Mouse (Mus musculus): ENCODE results near the gene Tinag. TPM values are rescaled to one million over a fixed set of nuclear protein-coding genes. Genes with fewer than 3 reads are reported as not detected.
"Not testable (repeated sequence)": the region's sequence is repeated elsewhere in the genome, so short reads cannot be mapped to it uniquely, and the experiment has no call there.

The Tinag gene
- 0.08 and 0.36 TPM in 2 replicates for polyA plus RNA-seq (2015; fragmentation: Nextera tagmentation; extraction: Ambion mirVana)

DNA sequence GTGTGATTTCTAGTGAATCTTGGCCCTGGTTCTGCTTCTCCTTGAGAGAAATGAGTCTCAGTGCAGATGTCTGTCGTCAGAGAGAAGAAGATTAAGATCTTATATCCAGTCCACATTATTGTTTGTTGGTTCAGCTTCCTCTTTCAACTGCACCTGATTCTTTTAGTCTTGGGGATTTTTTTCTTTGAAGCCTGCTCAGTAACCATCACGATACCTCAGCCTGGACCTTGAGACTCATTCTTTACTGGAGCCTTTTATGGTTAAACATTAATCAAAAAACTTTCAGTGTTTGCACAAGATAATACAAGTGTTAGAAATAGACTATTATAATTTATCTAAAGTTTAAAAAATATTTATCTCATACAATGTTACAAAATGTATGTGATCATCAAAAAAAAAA, at the start of gene Tinag:
Gene Tinag, minus strand, starts transcription at position 210 of the 400 bp plus-strand sequence.
- Histone ChIP-seq H3K36me3 (no peaks in the 10 kb centered on the region), H3K4me3 (no peak within 1 kb of the TSS), H3K4me1 (no peaks in the 10 kb centered on the region), H3K4me2 (no peak within 1 kb of the TSS), H3K27ac (no peak within 1 kb of the TSS), H3K9ac (no peak within 1 kb of the TSS), H3K9me3 (no peaks in the 10 kb centered on the region), H3K27me3 (no peaks in the 10 kb centered on the region)
- WGBS: 66% methylated on average over 2 of the region's 2 CpGs
- no peak for ATAC-seq (ENCODE audit: insufficient number of reproducible peaks, low FRiP score, low TSS enrichment, low read depth)

DNA sequence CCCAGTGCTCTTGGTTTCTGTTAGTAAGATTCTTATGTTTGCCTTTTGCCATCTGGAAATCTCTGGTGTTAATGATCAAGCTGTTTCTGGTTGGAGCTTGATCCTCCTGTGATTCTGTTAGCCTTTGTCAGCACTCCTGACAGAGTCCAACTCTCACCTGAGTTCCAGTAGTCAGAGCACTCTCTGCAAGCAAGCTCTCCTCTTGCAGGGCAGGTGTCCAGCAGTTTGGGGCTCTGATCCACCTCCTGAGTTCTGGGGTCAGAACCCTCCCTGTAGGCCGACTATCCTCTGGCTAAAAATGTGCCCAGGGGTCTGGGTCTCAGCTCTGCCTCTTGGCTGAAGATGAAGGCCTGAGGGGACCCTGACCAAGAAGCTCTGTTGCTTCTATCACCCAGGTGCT, 37.6 kb upstream of the Tinag start:
- not testable (repeated sequence) for H3K36me3 ChIP-seq; H3K4me3 ChIP-seq; H3K9ac ChIP-seq; H3K9me3 ChIP-seq; ATAC-seq (ENCODE audit: insufficient number of reproducible peaks, low FRiP score, low TSS enrichment, low read depth); H3K27ac ChIP-seq; H3K4me2 ChIP-seq; H3K27me3 ChIP-seq; H3K4me1 ChIP-seq
- 82% methylated on average over 1 of the region's 1 CpGs for WGBS

DNA sequence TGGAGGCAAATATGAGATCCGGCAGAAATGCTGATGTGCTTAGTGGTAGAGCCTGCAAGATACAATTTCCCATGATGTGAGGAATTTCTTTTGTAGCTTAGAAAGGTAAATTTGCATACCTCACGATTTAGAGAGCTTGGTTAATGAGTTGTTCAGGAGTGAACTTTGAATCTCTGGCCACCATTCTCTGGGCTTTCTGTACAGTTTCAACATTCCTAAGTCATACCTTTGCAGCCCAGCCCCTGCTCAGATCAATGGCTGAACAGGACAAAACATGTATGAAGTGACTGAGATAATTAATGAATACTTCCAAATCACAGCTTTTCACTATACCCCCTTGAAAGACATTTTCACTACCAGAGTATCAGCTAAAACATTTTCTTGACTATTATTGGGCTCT, 26.1 kb upstream of the Tinag start:
- no peaks in the 10 kb centered on the region for H3K27me3 ChIP-seq
- WGBS: 61% methylated on average over 2 of the region's 2 CpGs
- H3K36me3 ChIP-seq: no peaks in the 10 kb centered on the region
- no peak for ATAC-seq (ENCODE audit: insufficient number of reproducible peaks, low FRiP score, low TSS enrichment, low read depth)
- no peaks in the 10 kb centered on the region for H3K9me3 ChIP-seq
- no peak overlapping the region for H3K4me2 ChIP-seq
- H3K27ac ChIP-seq: no peak overlapping the region
- no peak overlapping the region for H3K4me3 ChIP-seq
- H3K4me1 ChIP-seq: no peaks in the 10 kb centered on the region
- no peak overlapping the region for H3K9ac ChIP-seq

GRCm38 (mm10) chr9:77056611-77057010, 11.0 kb upstream of the Tinag start:
- 73% methylated on average over 4 of the region's 4 CpGs for WGBS
- H3K4me3 ChIP-seq: no peak overlapping the region
- no peak for ATAC-seq (ENCODE audit: insufficient number of reproducible peaks, low FRiP score, low TSS enrichment, low read depth)
- H3K36me3 ChIP-seq: no peaks in the 10 kb centered on the region
- H3K9me3 ChIP-seq: no peaks in the 10 kb centered on the region
- no peaks in the 10 kb centered on the region for H3K27me3 ChIP-seq
- no peak overlapping the region for H3K4me2 ChIP-seq
- no peaks in the 10 kb centered on the region for H3K4me1 ChIP-seq
- no peak overlapping the region for H3K27ac ChIP-seq
- no peak overlapping the region for H3K9ac ChIP-seq

DNA sequence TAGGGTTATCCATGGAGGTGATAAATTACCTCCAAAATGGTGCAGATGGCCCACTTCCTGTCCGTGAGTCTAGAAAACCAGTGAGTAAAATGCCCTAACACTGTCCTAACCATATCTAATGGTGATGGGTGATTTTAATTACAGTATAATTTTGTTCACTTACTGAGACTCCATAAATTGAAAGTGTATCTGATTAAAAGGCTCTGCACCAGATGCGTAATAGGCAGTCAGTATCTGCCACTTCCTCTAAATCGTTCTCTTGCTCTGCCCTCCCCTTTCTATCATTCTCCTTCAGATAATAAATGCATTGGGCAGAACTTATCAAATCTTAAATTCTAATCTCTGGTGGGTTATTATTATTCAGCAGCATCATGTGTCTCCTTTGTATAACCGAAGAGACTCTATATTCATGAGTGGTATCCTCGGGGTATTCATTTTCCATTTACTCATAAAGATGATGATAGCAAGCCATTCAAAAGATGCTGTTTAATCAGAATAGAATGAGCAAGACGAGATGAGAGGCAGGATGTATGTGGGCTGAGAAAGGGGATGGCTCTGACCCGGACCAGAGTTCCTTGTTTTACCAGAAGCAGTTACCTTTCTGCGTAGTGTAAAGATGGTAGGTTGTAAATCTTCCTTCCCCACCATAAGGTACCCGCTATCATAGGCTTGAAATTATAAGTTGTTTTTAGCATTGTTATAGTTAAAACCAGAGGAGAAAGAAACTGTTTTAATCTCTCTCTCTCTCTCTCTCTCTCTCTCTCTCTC, 9.0 kb upstream of the Tinag start:
- Histone ChIP-seq H3K27me3 (no peaks in the 10 kb centered on the region), H3K36me3 (no peaks in the 10 kb centered on the region)
- WGBS: 73% methylated on average over 9 of the region's 9 CpGs

DNA sequence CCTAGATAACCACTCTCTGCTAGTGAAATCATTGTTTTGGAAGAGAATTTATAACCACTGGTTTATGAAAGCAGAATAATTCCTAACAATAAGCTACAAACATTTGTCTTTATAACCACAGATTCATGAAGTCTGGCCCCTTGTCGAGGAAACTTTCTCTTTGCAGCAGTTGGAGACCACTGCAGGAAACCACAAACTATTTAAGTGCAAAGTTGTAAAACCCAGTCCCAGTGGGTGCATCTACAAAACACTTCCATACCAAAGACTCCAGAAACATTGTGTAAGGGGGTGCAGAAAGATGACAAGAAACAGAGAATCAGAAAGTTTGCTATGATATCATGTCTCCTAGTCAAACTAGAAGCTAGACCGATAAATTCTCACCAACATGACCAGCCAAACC, 5.8 kb upstream of the Tinag start:
- no peak overlapping the region for H3K27ac ChIP-seq
- no peak for ATAC-seq (ENCODE audit: insufficient number of reproducible peaks, low FRiP score, low TSS enrichment, low read depth)
- no peaks in the 10 kb centered on the region for H3K36me3 ChIP-seq
- H3K4me2 ChIP-seq: no peak overlapping the region
- H3K9me3 ChIP-seq: no peaks in the 10 kb centered on the region
- 58% methylated on average over 2 of the region's 2 CpGs for WGBS
- no peak overlapping the region for H3K9ac ChIP-seq
- no peaks in the 10 kb centered on the region for H3K4me1 ChIP-seq
- no peak overlapping the region for H3K4me3 ChIP-seq
- no peaks in the 10 kb centered on the region for H3K27me3 ChIP-seq

More for the DNA sequence above, 9.0 kb upstream of the Tinag start:
- Histone ChIP-seq H3K9me3 (no peaks in the 10 kb centered on the region), H3K9ac (no peak overlapping the region), H3K27ac (no peak overlapping the region), H3K4me2 (no peak overlapping the region), H3K4me1 (no peaks in the 10 kb centered on the region), H3K4me3 (no peak overlapping the region)
- no peak for ATAC-seq (ENCODE audit: insufficient number of reproducible peaks, low FRiP score, low TSS enrichment, low read depth)

- Histone ChIP-seq H3K9me3 (no peaks in the 10 kb centered on the region), H3K4me3 (no peak overlapping the region), H3K9ac (no peak overlapping the region), H3K27me3 (no peaks in the 10 kb centered on the region), H3K27ac (no peak overlapping the region), H3K4me2 (no peak overlapping the region), H3K36me3 (no peaks in the 10 kb centered on the region), H3K4me1 (no peaks in the 10 kb centered on the region)
- WGBS: 71% methylated on average over 2 of the region's 2 CpGs
- ATAC-seq (ENCODE audit: insufficient number of reproducible peaks, low FRiP score, low TSS enrichment, low read depth): no peak
Measured at GRCm38 (mm10) chr9:77049669-77050068, 4.1 kb upstream of the Tinag start.

- Histone ChIP-seq H3K9me3 (no peaks in the 10 kb centered on the region), H3K4me2 (no peak overlapping the region), H3K27ac (no peak overlapping the region), H3K27me3 (no peaks in the 10 kb centered on the region), H3K4me3 (no peak overlapping the region), H3K36me3 (no peaks in the 10 kb centered on the region), H3K9ac (no peak overlapping the region), H3K4me1 (no peaks in the 10 kb centered on the region)
- ATAC-seq (ENCODE audit: insufficient number of reproducible peaks, low FRiP score, low TSS enrichment, low read depth): no peak
- 74% methylated on average over 5 of the region's 5 CpGs for WGBS
Measured at GRCm38 (mm10) chr9:77046067-77046715, 597 bp upstream of the Tinag start.

DNA sequence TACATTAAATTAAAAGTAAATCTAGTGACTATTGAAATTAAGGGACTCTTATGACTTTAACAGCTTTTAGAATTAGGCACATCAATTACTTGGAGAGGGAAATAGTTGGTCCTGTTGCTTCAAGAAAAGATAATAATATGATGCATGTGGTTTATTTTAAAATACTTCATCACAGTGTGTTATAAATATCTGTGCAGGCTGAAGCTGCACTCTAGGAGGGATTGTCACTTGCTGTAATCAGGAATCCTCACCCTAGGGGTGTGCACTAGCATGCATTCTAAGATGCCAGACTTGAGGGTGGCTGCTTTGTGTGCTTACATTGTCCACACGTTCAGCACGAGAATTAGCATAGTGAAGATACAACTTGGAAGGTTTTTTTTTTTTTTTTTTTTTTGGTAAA, 10.2 kb downstream of the Tinag start:
- Histone ChIP-seq H3K4me3 (no peak overlapping the region), H3K27me3 (no peaks in the 10 kb centered on the region), H3K4me2 (no peak overlapping the region), H3K9ac (no peak overlapping the region), H3K36me3 (no peaks in the 10 kb centered on the region), H3K4me1 (no peaks in the 10 kb centered on the region), H3K9me3 (no peaks in the 10 kb centered on the region), H3K27ac (no peak overlapping the region)
- no peak for ATAC-seq (ENCODE audit: insufficient number of reproducible peaks, low FRiP score, low TSS enrichment, low read depth)
- 76% methylated on average over 2 of the region's 2 CpGs for WGBS

DNA sequence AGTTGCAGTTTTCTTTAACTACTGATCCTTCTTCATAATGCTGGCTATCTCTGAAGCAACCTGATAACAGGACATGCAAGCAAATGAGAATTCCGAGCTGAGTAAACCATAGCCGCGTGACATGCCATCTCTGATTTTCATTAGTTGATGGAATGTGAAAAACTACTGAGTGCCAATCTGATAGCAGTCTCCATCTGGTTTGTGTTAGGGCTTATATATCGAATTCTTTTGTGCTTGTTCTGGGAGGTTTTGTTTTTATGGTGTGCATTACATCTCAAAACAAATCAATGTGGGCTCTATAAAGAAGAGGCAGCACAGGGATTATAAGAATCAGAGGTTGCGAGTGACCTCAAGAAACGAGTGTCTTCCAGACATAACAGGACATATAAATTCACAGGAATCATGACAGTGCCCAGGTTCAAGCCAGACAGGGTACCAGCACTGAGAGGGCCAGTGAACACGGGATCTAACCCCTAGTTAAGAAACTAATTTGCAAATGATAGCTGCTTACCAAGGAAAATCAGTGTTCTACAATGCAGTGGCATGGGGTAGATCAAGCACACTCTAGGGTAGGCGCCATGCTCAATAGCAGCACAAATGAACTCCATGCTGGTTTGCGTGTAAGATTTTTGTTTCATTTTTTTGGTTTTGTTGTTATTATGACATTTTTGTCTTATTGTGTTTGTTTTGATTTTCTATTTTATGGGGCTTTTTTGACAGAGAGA, 13.0 kb downstream of the Tinag start:
- H3K36me3 ChIP-seq: no peaks in the 10 kb centered on the region
- H3K9me3 ChIP-seq: no peaks in the 10 kb centered on the region
- no peak overlapping the region for H3K4me2 ChIP-seq
- no peak for ATAC-seq (ENCODE audit: insufficient number of reproducible peaks, low FRiP score, low TSS enrichment, low read depth)
- H3K4me1 ChIP-seq: no peaks in the 10 kb centered on the region
- H3K27ac ChIP-seq: no peak overlapping the region
- no peak overlapping the region for H3K9ac ChIP-seq
- H3K4me3 ChIP-seq: no peak overlapping the region
- H3K27me3 ChIP-seq: no peaks in the 10 kb centered on the region
- WGBS: 45% methylated on average over 9 of the region's 9 CpGs

DNA sequence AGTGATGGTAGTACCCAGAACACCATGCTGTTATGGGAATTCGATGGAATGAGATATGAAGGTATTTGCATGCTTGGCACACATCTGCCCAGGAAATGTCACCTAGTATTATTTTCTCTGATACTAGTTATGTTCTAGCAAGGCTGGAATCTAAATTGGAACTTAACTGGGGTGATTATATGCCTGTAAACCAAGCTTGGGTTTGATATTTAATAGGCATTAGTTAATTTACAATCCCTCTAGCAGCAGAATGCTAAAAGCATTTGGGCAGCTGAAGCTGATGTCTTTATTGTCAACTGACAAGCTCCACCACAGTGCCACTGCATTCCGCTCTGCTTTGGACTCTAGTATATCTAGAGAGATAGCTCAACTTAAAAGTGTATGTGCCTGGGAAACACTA, 20.3 kb downstream of the Tinag start:
- H3K4me2 ChIP-seq: no peak overlapping the region
- no peak for ATAC-seq (ENCODE audit: insufficient number of reproducible peaks, low FRiP score, low TSS enrichment, low read depth)
- H3K36me3 ChIP-seq: no peaks in the 10 kb centered on the region
- H3K27ac ChIP-seq: no peak overlapping the region
- H3K4me1 ChIP-seq: no peaks in the 10 kb centered on the region
- no peak overlapping the region for H3K9ac ChIP-seq
- no peaks in the 10 kb centered on the region for H3K9me3 ChIP-seq
- H3K4me3 ChIP-seq: no peak overlapping the region
- whole genome bisulfite sequencing: 75% methylated on average over 2 of the region's 2 CpGs
- H3K27me3 ChIP-seq: no peaks in the 10 kb centered on the region

DNA sequence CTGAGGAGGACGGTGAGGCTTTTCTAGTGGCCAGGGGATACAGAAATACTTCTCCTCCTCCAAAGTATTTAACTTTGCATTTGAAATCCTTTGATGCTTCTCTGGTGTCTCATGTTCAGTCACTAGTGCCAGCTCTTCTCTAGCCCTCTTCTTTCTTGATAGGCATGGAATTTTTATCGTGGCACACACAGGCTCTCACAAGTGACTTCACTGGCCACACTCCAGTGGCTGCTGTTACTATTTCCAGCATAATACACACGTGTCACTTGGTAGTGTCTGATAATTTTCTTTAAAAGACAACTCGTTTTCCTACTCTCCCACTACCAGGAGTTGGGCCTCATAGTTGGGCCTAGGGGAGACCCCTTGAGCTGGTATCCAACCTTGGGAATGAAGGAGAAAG, 26.7 kb downstream of the Tinag start:
- Histone ChIP-seq H3K27me3 (no peaks in the 10 kb centered on the region), H3K36me3 (no peaks in the 10 kb centered on the region), H3K9me3 (no peaks in the 10 kb centered on the region), H3K4me3 (no peak overlapping the region), H3K27ac (no peak overlapping the region), H3K4me2 (no peak overlapping the region), H3K4me1 (no peaks in the 10 kb centered on the region), H3K9ac (no peak overlapping the region)
- 74% methylated on average over 4 of the region's 4 CpGs for WGBS
- ATAC-seq (ENCODE audit: insufficient number of reproducible peaks, low FRiP score, low TSS enrichment, low read depth): no peak

Measured in limb, embryonic 15.5 days (tissue).